Mouse (Mus musculus) lung, postnatal 0 days (tissue): ENCODE results near the gene Kbtbd7. TPM values are rescaled to one million over a fixed set of nuclear protein-coding genes. Genes with fewer than 3 reads are reported as not detected.
A peak's percentile ranks its signal among the peaks of the same experiment; 100 is the strongest.

Experiments
- ATAC-seq: fragments of 200-750 bp; cut with Nextera tagmentation; 2 replicates; pipeline ENCODE4 v1.8.0; 2017; ENCODE audit warnings: moderate library complexity
- DNase-seq: peaks from one replicate; pipeline ENCODE4 v3.0.0-alpha.2; 2016; ENCODE audit warnings: low spot score
- H3K27ac ChIP-seq: fragments of 300-500 bp; sonication (generic); 2 replicates; pipeline ENCODE4 v1.5.1; 2014; ENCODE audit warnings: antibody characterized with exemption, mild to moderate bottlenecking, low read length, mixed read lengths
- H3K27me3 ChIP-seq: fragments of 300-500 bp; sonication (generic); replicated peaks from 2 replicates; pipeline ENCODE4 v1.6.1; 2014; ENCODE audit warnings: low read length, mixed read lengths; ENCODE audit not compliant: insufficient read depth
- H3K36me3 ChIP-seq: fragments of 300-500 bp; sonication (generic); 2 replicates; pipeline ENCODE4 v1.6.1; 2014; ENCODE audit warnings: low read length, mixed read lengths; ENCODE audit not compliant: insufficient read depth
- H3K4me1 ChIP-seq: fragments of 300-500 bp; sonication (generic); 2 replicates; pipeline ENCODE4 v1.6.1; 2014; ENCODE audit warnings: antibody characterized with exemption, low read depth, low read length, mixed read lengths; ENCODE audit not compliant: insufficient read depth
- H3K4me2 ChIP-seq: fragments of 300-500 bp; sonication (generic); replicated peaks from 2 replicates; pipeline ENCODE4 v1.6.1; 2014; ENCODE audit warnings: low read depth, mild to moderate bottlenecking, low read length, moderate library complexity, mixed read lengths
- H3K4me3 ChIP-seq: fragments of 300-500 bp; sonication (generic); 2 replicates; pipeline ENCODE4 v1.5.1; 2014; ENCODE audit warnings: low read depth, low read length
- H3K9ac ChIP-seq: fragments of 300-500 bp; sonication (generic); replicated peaks from 2 replicates; pipeline ENCODE4 v1.6.1; 2014; ENCODE audit warnings: low read depth, mild to moderate bottlenecking
- H3K9me3 ChIP-seq: fragments of 300-500 bp; sonication (generic); 2 replicates; pipeline ENCODE4 v1.6.1; 2016; ENCODE audit warnings: low read length, mixed read lengths
- CTCF ChIP-seq: IDR thresholded peaks from 2 replicates; pipeline ENCODE4 v1.5.1; 2016; ENCODE audit warnings: antibody characterized with exemption, mild to moderate bottlenecking
- EP300 ChIP-seq: IDR thresholded peaks from 2 replicates; pipeline ENCODE4 v1.6.1; 2016; ENCODE audit warnings: antibody characterized with exemption, mild to moderate bottlenecking, control low read depth
- WGBS: fragments of 180-500 bp; shearing (Covaris S2); extraction: QIAGEN DNeasy Blood & Tissue Kit; methylation state at CpG from one replicate; pipeline ENCODE4 v1.1.7; 2014; 5-methylcytosine and 5-hydroxymethylcytosine counted together
- polyA plus RNA-seq: library from polyadenylated mRNA; unstranded; fragments of >200 nt; fragmentation: Nextera tagmentation; extraction: Ambion mirVana; gene quantifications from 2 replicates; pipeline ENCODE4 v1.2.1, GENCODE M21; 2015

Gene Kbtbd7
- polyA plus RNA-seq, 1 experiment from 2014 or later = 5.8 TPM

DNA sequence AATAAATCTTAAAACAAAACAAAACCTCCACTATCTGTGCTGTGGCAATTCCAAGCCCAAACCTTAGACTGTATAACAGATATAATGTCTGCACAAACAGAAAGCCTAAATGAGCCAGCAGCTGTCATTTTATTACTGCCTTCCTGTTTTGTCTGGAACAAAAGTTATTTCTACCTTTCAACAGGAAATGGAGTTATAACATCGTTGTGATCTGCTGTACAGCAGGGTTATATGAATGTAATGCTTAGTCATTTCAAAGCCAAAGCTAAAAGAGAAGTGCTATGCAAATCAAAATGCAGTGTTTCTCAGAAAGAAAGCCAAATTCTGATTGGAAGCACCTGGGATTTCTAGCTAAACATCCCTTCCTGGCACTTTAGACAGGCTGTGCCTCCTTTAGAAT, 33.0 kb upstream of the Kbtbd7 start:
- ATAC-seq (no peak), DNase-seq (no peak)
- Histone ChIP-seq H3K9me3 (no peaks in the 10 kb centered on the region), H3K27ac (no peak overlapping the region), H3K4me1 (peaks cover 4% of the 10 kb centered on the region; the same call in 1 of the 2 replicates), H3K27me3 (no peaks in the 10 kb centered on the region), H3K36me3 (no peaks in the 10 kb centered on the region), H3K9ac (no peak overlapping the region), H3K4me2 (no peak overlapping the region), H3K4me3 (no peak overlapping the region)
- WGBS = 43% methylated on average over 1 of the region's 1 CpGs
- TF ChIP-seq EP300 (no peak), CTCF (no peak)

DNA sequence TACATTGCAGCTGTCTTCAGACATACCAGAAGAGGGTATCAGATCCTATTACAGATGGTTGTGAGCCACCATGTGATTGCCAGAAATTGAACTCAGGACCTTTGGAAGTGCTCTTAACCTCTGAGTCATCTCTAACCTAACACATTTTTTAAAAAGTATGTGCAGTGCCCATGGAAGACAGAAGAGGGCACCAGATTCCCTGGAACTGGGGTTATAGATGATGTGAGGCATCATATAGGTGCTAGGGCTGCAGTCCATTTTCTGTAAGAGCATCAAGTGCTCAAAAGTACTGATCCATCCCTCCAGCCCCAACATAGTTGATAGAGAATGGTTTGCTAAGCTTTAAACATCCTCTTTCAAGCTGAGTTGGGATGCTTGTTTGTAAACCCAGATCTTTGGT, 31.7 kb upstream of the Kbtbd7 start:
- ATAC-seq (no peak), DNase-seq (peak; percentile 70)
- no peaks in the 10 kb centered on the region for H3K9me3 ChIP-seq
- no peaks in the 10 kb centered on the region for H3K36me3 ChIP-seq
- no peak overlapping the region for H3K27ac ChIP-seq
- H3K4me2 ChIP-seq = no peak overlapping the region
- TF ChIP-seq EP300 (no peak), CTCF (peak; percentile 77)
- H3K4me3 ChIP-seq = no peak overlapping the region
- H3K27me3 ChIP-seq = no peaks in the 10 kb centered on the region
- no peak overlapping the region for H3K9ac ChIP-seq
- peaks cover 6% of the 10 kb centered on the region; the same call in 1 of the 2 replicates for H3K4me1 ChIP-seq

DNA sequence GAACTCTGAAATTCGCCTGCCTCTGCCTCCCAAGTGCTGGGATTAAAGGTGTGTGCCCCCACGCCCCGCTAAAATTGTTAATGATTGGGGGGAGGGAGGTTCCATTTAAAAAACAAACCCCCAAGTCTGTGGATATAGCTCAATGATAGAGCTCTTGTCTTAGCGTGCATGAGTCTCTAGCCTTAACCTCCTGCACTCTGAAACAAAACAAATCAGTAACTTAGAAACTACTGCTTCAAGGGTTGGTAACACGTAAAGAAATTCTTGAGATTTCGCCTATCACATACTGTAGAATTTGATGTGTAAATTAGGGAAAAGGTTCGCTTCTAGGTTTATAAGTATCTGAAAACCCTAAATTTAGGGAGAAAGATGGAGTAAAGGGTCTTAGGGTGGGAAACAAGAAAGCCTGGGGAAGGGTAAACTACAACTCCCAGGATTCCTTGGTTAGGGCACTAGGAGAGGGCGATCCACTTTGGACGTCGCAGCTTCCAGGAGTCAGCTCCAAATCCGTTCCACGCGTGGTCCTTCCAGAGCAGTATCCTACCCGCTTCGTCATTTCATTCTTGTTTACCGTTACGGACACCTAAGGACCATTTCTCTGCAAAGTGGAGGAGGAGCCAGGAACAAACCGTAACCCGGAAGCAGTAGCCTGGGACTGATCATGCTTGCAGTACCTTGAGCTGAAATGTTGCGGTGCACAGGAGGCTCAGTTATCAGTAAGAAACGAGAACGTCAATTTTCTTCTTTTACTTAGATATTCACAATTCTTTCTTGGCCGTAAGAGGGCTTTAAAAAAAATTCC, 28.8 kb upstream of the Kbtbd7 start, which contains the start of gene Mtrf1:
TSS of gene Mtrf1 (plus strand) at position 452 of the 802 bp plus-strand sequence.
- peaks cover 6% of the 10 kb centered on the region; the same call in 1 of the 2 replicates for H3K4me1 ChIP-seq
- no peaks in the 10 kb centered on the region for H3K27me3 ChIP-seq
- 17% methylated on average over 23 of the region's 23 CpGs for WGBS
- peak within 1 kb of the TSS; percentile 71 for H3K4me3 ChIP-seq
- H3K9me3 ChIP-seq = no peaks in the 10 kb centered on the region
- peak within 1 kb of the TSS; percentile 85 for H3K27ac ChIP-seq
- ATAC-seq (peak; percentile 90), DNase-seq (peak; percentile 80)
- TF ChIP-seq CTCF (peak; percentile 24), EP300 (peak; percentile 64)
- H3K4me2 ChIP-seq = peak within 1 kb of the TSS; percentile 55
- H3K9ac ChIP-seq = peak within 1 kb of the TSS; percentile 51
- peaks cover 12% of the 10 kb centered on the region; the same call in 1 of the 2 replicates for H3K36me3 ChIP-seq

DNA sequence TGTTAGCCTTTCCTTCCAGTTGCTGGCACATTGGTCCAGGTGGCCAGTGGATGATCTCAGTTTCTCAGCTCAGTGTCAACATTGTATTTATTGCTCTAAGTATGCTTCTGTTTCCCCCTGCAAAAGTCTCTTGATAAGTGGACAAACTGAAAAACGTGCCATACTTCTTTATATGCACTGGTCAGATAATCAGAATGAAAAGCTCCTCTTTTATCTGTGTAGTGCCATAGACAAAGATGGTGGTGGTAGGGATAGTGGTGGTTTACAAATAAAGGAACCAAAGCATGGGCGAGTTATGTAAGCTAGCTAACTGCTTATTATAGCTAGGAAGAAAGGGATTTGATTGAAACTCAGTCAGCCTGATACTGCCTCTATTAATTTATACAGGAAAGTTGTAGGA, 18.7 kb upstream of the Kbtbd7 start:
- no peak for TF ChIP-seq EP300
- TF ChIP-seq CTCF = no peak
- no peaks in the 10 kb centered on the region for H3K27me3 ChIP-seq
- 76% methylated on average over 2 of the region's 2 CpGs for WGBS
- no peak overlapping the region for H3K9ac ChIP-seq
- no peak for DNase-seq
- H3K9me3 ChIP-seq = no peaks in the 10 kb centered on the region
- no peak overlapping the region for H3K4me2 ChIP-seq
- no peak overlapping the region for H3K4me3 ChIP-seq
- H3K27ac ChIP-seq = no peak overlapping the region
- no peak for ATAC-seq
- H3K36me3 ChIP-seq = 0 out of 2 replicates have a peak, but pooled peaks cover 7% of the 10 kb centered on the region
- H3K4me1 ChIP-seq = no peaks in the 10 kb centered on the region

DNA sequence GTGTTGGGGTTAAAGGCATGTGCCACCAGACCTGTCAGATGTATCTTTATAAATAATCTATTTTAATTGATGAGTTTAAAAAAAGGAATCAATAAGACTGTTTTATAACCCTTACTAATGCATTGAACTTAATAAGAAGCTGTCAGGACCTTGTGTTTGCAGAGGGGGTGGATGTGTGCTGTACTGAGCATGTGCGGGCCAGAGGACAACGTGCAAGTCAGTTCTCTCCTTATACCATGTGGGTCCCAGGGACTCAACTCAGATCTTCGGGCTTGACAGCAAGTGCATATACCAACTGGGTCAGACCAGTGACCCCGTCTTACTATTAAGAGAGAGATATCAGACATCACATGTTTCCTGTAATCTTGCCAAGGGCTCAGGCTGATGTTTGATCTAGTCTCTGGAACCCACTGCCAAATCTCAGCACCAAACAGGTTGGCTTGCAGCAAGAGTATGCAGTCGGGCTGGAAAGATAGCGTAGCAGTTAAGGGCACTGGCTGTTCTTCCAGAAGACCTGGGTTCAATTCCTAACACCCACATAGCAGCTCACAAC, 17.0 kb upstream of the Kbtbd7 start:
- no peak overlapping the region for H3K27ac ChIP-seq
- no peak overlapping the region for H3K4me2 ChIP-seq
- H3K4me3 ChIP-seq = no peak overlapping the region
- no peak for TF ChIP-seq EP300
- TF ChIP-seq CTCF = no peak
- WGBS = 78% methylated on average over 6 of the region's 6 CpGs
- H3K27me3 ChIP-seq = no peaks in the 10 kb centered on the region
- no peaks in the 10 kb centered on the region for H3K4me1 ChIP-seq
- no peak for ATAC-seq
- H3K36me3 ChIP-seq = 0 out of 2 replicates have a peak, but pooled peaks cover 7% of the 10 kb centered on the region
- H3K9me3 ChIP-seq = no peaks in the 10 kb centered on the region
- DNase-seq = no peak
- H3K9ac ChIP-seq = no peak overlapping the region

DNA sequence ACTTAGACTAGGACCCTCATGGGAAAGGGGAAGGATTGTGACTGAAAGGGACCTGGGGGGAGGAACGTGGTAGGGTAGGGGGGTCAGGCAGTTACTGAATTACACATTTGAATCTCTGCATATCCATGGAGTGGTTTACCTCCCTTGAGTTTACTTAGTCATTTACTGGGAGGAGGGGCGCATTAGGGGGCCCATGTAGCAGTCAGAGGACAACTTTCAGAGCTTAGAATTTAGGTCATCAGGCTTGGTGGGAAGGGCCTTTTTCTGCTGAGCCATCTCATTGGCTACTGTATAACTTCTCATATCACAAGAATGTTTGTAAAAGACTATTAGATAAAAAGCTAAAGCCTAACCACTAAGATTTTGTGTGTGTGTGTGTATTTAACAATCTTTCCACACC, 15.6 kb upstream of the Kbtbd7 start:
- no peak for DNase-seq
- TF ChIP-seq CTCF (no peak), EP300 (no peak)
- 55% methylated on average over 2 of the region's 2 CpGs for WGBS

More for the DNA sequence above, 15.6 kb upstream of the Kbtbd7 start:
- Histone ChIP-seq H3K4me1 (no peaks in the 10 kb centered on the region), H3K4me2 (no peak overlapping the region), H3K4me3 (no peak overlapping the region), H3K27me3 (no peaks in the 10 kb centered on the region), H3K27ac (no peak overlapping the region), H3K9me3 (no peaks in the 10 kb centered on the region), H3K36me3 (0 out of 2 replicates have a peak, but pooled peaks cover 7% of the 10 kb centered on the region), H3K9ac (no peak overlapping the region)
- ATAC-seq = 0 out of 2 replicates have a peak, but pooled peaks have one; percentile 25
